Mouse (Mus musculus) testis, adult 2 months (tissue): ENCODE data around the gene 4922502D21Rik. TPM values are rescaled to one million over a fixed set of nuclear protein-coding genes. Genes with fewer than 3 reads are reported as not detected.

ENCODE experiments used
- H3K27ac ChIP-seq: fragments of 200-500 bp; 2 replicates; pipeline ENCODE4 v1.5.1; 2012; ENCODE audit warnings: low read depth, low read length; ENCODE audit not compliant: control insufficient read depth, insufficient read depth
- H3K27me3 ChIP-seq: fragments of 200-500 bp; 2 replicates; pipeline ENCODE4 v1.6.1; 2012; ENCODE audit warnings: mild to moderate bottlenecking, low read length, moderate library complexity; ENCODE audit not compliant: control insufficient read depth, insufficient read depth
- H3K36me3 ChIP-seq: fragments of 200-500 bp; 2 replicates; pipeline ENCODE4 v1.6.1; 2012; ENCODE audit warnings: mild to moderate bottlenecking, low read length; ENCODE audit not compliant: control insufficient read depth, insufficient read depth
- H3K4me1 ChIP-seq: fragments of 200-500 bp; 2 replicates; pipeline ENCODE4 v1.6.1; 2012; ENCODE audit warnings: low read length; ENCODE audit not compliant: control insufficient read depth, insufficient read depth
- H3K4me3 ChIP-seq: fragments of 200-500 bp; 2 replicates; pipeline ENCODE4 v1.5.1; 2012; ENCODE audit warnings: low read depth, mild to moderate bottlenecking, low read length, moderate library complexity, mixed read lengths; ENCODE audit not compliant: control insufficient read depth
- CTCF ChIP-seq: fragments of 200-500 bp; IDR thresholded peaks from 2 replicates; pipeline ENCODE4 v1.5.1; 2012; ENCODE audit warnings: low read depth, mild to moderate bottlenecking, inconsistent platforms, low read length, moderate library complexity; ENCODE audit not compliant: control insufficient read depth, insufficient read depth, insufficient replicate concordance
- POLR2A ChIP-seq: fragments of 200-500 bp; IDR thresholded peaks from 2 replicates; pipeline ENCODE4 v1.6.1; 2012; ENCODE audit warnings: low read depth, mild to moderate bottlenecking, inconsistent platforms, low read length, moderate library complexity; ENCODE audit not compliant: control insufficient read depth
- polyA plus RNA-seq: library from polyadenylated mRNA; depleted of rRNA; stranded (reverse); fragments of >200 nt; gene quantifications from 2 replicates; pipeline ENCODE4 v1.2.3, GENCODE M21; 2012

The 4922502D21Rik gene
- polyA plus RNA-seq, 1 experiment, result 905 TPM

DNA sequence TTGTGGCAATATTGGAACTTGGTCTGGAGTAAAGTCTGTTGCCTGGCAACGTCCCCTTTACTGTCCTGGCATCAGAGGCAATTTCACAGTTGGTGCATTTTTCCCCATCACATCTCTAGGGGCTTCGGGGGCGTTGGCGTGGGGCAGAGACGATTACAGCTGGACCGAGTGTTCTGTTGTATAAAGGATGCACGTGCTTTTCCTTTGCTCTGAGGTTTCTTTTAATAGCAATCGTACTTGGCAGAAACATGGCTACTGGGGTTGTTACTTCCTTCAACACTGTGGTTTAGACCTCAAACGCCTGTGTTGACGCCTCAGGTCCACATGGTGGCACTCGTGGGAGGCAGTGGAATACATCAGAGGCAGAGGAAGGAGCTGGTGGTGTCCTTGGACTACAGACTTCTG lies 2.1 kb upstream of the 4922502D21Rik start:
- Histone ChIP-seq H3K4me1 (peaks cover 13% of the 10 kb centered on the region), H3K27ac (no peak overlapping the region), H3K4me3 (no peak overlapping the region), H3K36me3 (0 out of 2 replicates have a peak, but pooled peaks cover 2% of the 10 kb centered on the region), H3K27me3 (no peaks in the 10 kb centered on the region)
- TF ChIP-seq POLR2A, result no peak
- TF ChIP-seq CTCF, result peak; percentile 74; the same call in 1 of the 2 replicates

DNA sequence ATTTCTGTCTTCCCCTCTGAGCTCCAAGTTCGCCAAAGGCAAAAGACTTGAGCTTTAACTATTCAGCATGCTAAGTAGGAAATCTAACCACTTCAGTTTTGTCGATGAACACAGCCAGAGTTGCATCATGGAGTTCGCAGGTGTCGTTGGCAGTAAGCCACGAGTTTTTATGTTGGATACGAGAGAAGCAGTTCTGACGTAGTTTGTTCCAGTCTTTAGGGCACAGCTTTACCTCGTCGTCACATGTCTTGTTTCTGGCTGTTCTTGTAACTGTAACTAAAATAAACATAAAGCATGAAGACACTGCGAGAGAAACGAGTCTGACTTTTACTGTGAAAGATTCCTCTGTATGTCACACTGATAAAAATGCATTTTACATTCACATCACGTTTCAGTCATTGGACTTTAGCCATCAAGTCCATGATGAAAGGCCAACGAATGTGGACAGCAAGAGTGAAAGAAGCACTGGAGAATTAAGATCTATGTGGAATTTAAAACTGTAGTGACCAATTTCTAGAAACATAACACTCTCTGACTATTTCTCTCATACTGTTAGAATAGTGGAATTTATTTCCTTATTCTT lies 4.9 kb downstream of the 4922502D21Rik start:
- Histone ChIP-seq H3K27me3 (no peaks in the 10 kb centered on the region), H3K4me3 (no peak overlapping the region), H3K4me1 (peaks cover 1% of the 10 kb centered on the region; the same call in 1 of the 2 replicates), H3K27ac (no peak overlapping the region), H3K36me3 (peaks cover 2% of the 10 kb centered on the region; the same call in 1 of the 2 replicates)
- TF ChIP-seq CTCF, result no peak
- TF ChIP-seq POLR2A, result no peak

DNA sequence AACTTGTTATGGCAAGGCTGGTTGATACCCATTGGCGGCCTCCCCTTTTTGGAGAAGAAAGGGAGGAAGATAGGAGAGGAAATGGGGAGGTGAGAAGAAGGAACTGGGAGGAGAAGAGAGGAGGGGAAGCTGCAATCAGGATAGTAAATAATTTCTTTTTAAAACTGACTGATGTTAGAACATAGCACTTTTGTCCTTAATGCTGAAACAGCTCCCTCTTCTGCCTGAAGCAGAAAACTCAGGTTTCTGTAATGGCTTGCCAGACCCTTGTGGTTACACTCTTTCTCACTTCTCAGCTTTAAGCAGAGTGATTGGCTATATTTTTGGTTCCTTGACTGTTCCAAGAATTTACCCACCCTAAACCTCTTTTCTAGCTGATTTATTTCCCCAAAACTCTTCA lies 5.6 kb downstream of the 4922502D21Rik start:
- Histone ChIP-seq H3K36me3 (peaks cover 2% of the 10 kb centered on the region; the same call in 1 of the 2 replicates), H3K27ac (no peak overlapping the region), H3K4me1 (no peaks in the 10 kb centered on the region), H3K27me3 (no peaks in the 10 kb centered on the region), H3K4me3 (no peak overlapping the region)
- TF ChIP-seq POLR2A, result no peak
- TF ChIP-seq CTCF, result no peak

DNA sequence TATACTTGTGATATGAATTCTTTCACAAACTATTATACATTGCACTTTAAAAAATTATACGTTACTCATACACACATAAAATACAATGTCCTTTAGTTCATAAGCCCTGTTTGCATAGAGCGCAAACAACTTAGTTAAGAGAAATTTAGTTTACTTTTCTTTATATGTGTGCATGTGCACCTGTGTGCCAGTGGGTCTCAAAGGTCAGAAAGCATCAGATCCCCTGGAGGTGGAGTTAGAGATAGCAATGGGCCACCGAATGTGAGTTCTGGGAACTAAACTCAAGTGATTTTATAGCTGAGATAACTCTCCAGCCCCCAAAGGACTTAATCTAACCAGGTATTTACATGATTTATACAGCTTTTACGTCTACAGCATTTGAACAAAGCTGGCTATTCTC lies 12.3 kb downstream of the 4922502D21Rik start:
- Histone ChIP-seq H3K27ac (no peak overlapping the region), H3K36me3 (no peaks in the 10 kb centered on the region), H3K4me3 (no peak overlapping the region), H3K27me3 (no peaks in the 10 kb centered on the region), H3K4me1 (no peaks in the 10 kb centered on the region)
- no peak for TF ChIP-seq POLR2A
- TF ChIP-seq CTCF, result no peak

DNA sequence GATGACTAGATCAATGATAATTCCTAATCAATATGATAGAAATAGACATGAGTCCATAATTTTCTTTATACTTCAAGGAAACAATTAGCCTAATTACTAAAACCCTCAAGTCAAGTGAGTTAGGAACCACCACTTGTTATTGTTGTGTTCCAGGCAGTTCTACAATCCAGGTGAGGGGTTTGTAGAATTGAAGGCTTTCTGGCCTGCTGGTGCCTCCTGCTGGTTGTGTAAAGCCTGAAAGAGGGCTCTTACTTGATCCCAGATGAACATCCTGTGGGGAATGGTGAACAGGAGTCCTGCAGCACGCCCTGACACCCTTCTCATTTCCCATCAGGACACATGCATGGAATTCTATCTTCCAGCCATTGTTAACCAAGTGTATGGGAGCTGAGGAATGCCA lies 13.2 kb downstream of the 4922502D21Rik start:
- no peaks in the 10 kb centered on the region for H3K4me1 ChIP-seq
- TF ChIP-seq POLR2A (no peak), CTCF (no peak)
- no peak overlapping the region for H3K27ac ChIP-seq
- H3K4me3 ChIP-seq, result no peak overlapping the region
- no peaks in the 10 kb centered on the region for H3K36me3 ChIP-seq
- H3K27me3 ChIP-seq, result no peaks in the 10 kb centered on the region

DNA sequence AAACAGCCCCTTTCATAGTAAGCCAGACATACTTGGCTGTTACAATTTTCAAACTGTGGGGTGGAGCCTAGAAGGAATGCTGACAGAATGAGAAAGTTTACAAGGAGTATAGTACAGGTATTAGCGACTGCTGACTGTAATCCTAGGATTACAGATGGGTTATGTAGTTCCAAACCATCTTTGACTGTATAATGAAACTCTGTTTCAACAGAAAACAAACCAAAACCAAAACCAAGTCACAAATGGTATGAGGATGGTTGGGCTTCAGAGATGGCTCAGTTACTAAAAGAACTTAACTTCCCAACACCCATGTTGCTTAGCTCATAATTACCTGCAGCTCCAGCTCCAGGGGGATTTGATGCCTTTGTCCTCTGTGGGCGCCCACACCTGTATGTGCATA lies 15.1 kb downstream of the 4922502D21Rik start:
- Histone ChIP-seq H3K36me3 (no peaks in the 10 kb centered on the region), H3K4me3 (no peak overlapping the region), H3K27ac (no peak overlapping the region), H3K4me1 (no peaks in the 10 kb centered on the region), H3K27me3 (no peaks in the 10 kb centered on the region)
- TF ChIP-seq CTCF (no peak), POLR2A (no peak)

DNA sequence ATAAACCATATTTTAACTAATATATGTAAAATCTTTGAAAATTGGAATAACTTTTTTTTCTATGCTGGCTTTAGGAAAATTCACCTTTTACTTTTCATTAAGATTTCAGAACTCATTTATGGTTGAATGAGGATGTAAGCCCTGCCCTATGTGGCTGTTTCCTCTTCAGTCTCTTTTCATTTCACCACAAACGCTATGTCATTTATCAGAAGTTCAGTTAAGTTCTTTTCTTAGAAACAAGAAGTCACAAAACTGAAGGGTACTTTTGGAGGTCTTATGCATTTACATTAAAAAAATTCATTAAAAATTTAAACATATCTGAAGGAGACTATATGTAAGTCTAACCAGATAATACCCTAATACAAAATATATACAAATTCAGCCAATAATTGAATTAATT lies 15.9 kb downstream of the 4922502D21Rik start:
- no peak for TF ChIP-seq CTCF
- no peak for TF ChIP-seq POLR2A
- Histone ChIP-seq H3K27ac (no peak overlapping the region), H3K36me3 (no peaks in the 10 kb centered on the region), H3K27me3 (no peaks in the 10 kb centered on the region), H3K4me3 (no peak overlapping the region), H3K4me1 (no peaks in the 10 kb centered on the region)
